Mouse (Mus musculus): ENCODE measurements around the gene Pcbp3.

Pcbp3 gene

DNA sequence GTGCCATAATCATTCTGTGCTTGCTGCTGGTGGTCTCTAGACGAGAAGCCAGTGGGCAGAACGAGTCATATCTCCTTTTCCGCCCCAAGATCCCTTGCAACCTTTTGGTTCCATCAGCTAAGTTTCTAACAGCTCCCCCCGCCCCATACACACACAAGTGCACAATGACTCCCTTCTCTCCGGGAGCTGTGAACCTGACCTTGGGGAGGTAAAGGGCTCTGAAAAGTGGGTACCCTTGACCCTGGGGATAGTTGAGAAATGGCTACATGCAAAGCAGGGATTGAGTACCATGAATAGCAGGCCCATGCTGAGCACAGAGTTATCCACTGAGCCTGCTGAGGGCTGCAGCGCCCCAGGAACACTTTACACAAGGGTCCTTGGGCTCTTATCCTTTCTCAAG is 229.3 kb downstream of the Pcbp3 start:
- no peak for DNase-seq (ENCODE audit: low spot score in 2 of 2)

DNA sequence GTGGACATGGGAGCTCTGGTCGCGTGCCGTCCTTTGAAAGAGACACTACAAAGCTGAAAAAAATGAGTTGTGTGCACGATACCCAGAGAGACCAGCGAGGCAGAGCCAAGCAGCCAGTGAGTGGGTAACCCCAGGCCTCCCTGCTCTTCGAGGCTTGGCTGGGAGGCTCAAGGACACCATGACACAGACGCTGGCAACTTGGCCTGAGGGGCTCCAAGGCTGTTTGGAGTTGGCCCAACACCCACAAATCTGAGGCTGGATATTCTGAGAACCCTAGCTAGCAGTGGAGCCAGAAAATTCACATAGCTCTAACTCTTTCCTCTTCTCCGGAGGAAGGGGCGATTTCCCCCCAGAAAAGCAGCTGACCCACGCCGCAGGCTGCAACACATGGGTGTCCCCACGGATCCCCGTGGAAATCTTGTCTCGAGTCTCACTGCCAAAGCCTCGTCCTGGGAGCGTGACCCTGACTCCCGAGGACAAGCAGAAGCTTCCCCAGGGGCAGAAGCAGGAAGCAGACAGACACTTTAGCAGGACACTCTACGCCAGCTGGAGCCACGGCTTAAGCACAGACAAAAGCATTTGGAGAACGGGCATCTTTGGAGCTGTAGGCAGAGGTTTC is 230.0 kb downstream of the Pcbp3 start:
- DNase-seq (ENCODE audit: low spot score in 2 of 2) = peak; percentile 74

DNA sequence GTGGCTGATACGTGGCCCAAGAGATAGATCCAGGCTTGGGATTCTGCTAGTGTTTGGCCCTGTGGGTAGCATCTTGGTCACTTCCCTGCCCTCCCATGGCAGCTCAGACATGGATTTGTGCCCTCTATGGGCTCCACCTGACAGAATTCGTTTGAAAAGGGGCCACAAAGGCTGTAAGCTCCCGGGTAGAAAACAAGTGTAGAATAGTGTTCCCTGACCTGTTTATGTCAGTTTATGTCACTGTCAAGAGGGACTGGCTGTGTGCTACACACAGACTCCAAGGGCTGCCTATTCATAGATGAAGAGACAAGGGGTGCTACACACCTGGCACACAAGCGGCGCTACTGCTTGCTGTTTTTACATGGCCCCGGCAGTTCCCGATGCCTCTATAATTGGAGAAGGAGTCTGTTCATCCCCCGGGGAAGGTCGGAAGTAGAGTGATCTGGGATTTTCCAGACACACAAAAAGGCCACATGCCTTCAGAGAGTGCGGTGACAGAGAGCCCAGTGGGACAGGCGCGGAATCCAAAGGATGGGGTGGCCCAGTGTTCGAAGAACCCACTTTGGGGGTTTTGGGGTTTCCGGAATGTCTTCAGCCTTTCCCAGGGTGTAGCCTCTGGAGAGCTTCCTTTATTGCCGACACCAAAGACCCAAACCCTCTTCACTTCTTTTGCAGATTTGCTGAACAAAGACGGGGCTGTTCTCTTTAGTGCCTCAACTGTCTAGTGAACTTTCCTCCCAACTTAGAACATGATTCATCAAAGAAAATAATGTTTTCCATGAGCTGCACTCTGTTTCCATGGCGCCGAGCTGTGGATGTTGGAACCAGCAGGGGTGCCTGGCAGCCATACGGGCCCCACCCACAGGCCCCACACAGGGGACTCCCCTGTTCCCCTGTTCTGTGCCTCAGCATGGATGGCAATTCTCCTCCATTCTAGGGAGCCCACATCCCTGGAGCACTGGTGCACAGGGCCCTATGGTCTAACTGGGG is 231.8 kb downstream of the Pcbp3 start:
- DNase-seq (ENCODE audit: low spot score in 2 of 2) = peak; percentile 61 to 69

- peak; percentile 63 to 75 for DNase-seq (ENCODE audit: low spot score in 2 of 2)
These were observed 233.3 kb downstream of the Pcbp3 start for GRCm38 (mm10) chr10:76728369-76728768.

- DNase-seq (ENCODE audit: low spot score in 2 of 2) = no peak
These were observed 234.4 kb downstream of the Pcbp3 start for GRCm38 (mm10) chr10:76727301-76727700.

GRCm38 (mm10) chr10:76726866-76727265 is 234.8 kb downstream of the Pcbp3 start:
- DNase-seq (ENCODE audit: low spot score in 2 of 2) = no peak

- DNase-seq (ENCODE audit: low spot score in 2 of 2) = peak; percentile 47 to 57
These were observed 235.9 kb downstream of the Pcbp3 start, which contains the start of gene Col6a1 for GRCm38 (mm10) chr10:76725682-76726285. TSS of gene Col6a1 (minus strand) at chr10:76726168.

GRCm38 (mm10) chr10:76725097-76725496 is 236.6 kb downstream of the Pcbp3 start:
- DNase-seq (ENCODE audit: low spot score in 2 of 2) = no peak

DNA sequence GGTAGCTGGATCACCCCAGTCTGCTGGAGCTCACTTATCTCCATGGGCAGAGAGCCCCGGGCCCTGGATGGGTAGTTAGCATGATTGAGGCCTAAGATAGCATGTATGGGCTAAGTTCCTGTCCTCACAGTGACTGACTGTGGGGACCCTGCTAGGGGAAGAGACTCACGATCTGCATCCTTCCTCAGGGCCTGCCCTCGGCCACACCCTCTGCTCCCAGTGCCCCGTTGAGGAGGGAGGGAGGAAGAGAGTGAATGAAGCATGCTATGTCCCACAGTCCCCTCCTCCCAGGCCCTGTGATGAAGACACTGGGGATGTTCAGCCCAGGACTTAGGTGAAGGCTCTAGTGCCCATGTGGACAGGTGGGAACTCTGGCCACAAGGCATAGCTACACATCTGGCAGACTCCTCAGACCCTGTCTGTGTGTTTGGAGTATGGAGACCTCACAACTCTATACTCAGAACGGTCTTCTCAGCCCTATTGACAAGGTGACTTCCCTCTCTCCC is 237.4 kb downstream of the Pcbp3 start:
- DNase-seq (ENCODE audit: low spot score in 2 of 2) = no peak

GRCm38 (mm10) chr10:76722751-76723450 is 238.8 kb downstream of the Pcbp3 start:
- no peak for DNase-seq (ENCODE audit: low spot score in 2 of 2)

GRCm38 (mm10) chr10:76721746-76722145 is 239.9 kb downstream of the Pcbp3 start:
- no peak for DNase-seq (ENCODE audit: low spot score in 2 of 2)

DNA sequence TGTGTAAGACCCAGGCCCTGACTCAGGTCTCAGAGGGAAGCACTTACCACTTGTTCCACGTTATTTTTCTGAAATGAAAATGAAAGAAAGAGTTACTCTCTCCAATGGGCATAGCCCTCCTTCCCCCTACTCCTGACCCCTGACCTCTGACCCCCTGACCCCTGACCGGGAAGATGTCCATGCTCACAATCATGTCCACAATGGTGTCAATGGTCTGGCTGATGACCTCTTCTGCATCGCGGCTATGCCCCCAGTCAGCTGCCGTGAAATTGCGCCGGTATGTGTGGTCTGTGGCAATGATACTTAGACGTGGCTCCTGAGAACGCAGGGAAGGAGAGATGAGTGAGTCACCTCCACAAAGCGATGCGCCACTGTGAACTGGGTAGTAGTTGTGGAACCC is 240.5 kb downstream of the Pcbp3 start:
- no peak for DNase-seq (ENCODE audit: low spot score in 2 of 2)

DNA sequence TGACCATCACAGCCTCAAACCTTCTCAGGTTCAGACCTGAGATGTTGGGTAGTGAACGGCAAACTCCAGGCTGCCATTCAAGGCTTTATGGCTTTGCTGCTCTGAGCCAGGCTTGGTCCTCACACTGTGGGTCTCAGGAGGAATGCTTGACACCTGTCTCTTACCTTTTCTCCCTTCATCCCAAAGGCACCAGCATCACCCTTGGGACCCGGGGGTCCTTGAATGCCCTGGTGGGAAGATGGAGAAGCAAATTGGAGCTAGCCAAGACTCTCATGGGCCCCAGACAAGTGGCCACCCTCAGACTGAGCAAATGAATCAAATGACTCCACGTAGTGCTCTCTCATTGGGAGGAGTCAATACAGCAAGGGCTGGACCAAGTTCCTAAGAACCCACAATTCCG is 244.1 kb downstream of the Pcbp3 start:
- no peak for DNase-seq (ENCODE audit: low spot score in 2 of 2)

- no peak for DNase-seq (ENCODE audit: low spot score in 2 of 2)
These were observed 244.7 kb downstream of the Pcbp3 start for GRCm38 (mm10) chr10:76717026-76717425.

DNA sequence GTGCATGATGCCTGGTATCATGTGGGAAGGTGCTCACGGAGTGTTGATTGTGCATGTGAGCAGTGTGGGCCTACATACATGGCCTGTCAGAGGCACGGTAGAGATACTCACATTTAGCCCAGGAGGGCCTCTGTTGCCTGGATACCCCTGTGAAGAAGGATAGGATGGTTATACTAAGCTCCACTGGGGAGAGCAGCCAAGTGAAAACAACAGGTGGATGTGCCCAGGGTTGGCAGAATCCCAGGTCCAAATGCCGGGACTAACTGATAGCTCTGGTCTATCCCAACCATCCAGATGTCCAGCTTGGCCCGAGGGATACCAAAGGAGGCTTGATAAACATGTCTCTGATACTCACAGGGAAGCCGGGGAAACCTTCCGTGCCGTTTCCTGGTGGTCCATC is 247.4 kb downstream of the Pcbp3 start:
- no peak for DNase-seq (ENCODE audit: low spot score in 2 of 2)

DNA sequence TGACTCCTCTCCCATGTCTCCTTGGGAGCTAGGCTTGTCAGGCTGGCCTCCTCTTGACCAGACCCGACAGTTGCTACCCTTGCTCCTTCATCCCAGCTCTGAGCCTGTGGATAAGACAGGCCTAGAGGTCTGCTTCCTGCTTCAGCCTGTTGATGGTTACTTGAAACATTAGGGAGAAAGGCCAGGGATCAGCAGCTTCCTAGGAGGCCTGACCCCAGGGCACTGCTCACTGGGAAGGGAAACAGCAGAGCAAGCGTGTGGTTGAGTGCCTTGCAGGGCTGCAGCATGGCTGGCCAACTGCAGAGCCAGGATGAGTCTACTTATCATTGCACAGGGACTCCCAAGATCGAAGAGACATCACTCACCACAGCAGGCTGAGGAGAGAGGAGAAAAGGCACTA is 249.2 kb downstream of the Pcbp3 start:
- DNase-seq (ENCODE audit: low spot score in 2 of 2) = no peak

Data from heart, adult 9 months (tissue).